Comparison of ENCODE assay signal across 8 mouse cellular contexts in the genomic region with DNA sequence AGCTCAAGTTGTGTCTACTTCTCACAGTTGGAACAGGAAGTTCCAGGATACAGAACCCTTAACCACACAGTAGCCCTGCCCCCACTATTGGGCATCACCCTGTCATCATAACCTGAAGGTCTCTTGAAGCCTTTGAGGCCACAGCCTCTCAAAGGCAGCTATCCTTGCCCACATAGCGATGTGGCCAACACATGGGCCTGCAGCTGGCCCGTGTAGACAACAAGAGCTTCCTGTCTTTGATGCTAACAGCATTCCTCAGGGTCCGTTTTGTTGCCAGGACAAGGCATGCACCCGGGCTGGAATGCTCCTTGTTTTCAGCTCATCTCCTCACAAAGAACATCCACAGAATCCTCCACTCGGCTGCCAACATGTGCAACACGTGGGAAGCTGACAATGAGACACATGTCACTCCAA.
DNase-seq lines count a peak whose midpoint lies in the region; ATAC-seq and TF ChIP-seq lines count a peak whose summit lies in the region.
"Had no signal": no experiment of that assay in that cellular context is flagged by ENCODE, and none has a peak within 500 bp of the region (broad histone marks: within the 10 kb centered on the region; RNA-seq: fewer than 3 reads in every experiment).

No protein-coding gene starts in this region.

- no peaks in the 10 kb centered on the region; the same call in 1 of the 2 replicates for H3K36me3 ChIP-seq in hindbrain, embryonic 14.5 days (replicated peaks; ENCODE audit: control insufficient read depth, insufficient read depth)
- H3K36me3 ChIP-seq in midbrain, embryonic 15.5 days (replicated peaks): no peaks in the 10 kb centered on the region

- peak; percentile 46 for DNase-seq in left cerebral cortex, adult 11 months (ENCODE audit: low spot score)
- DNase-seq in left cerebral cortex, postnatal 25 days (ENCODE audit: low spot score in 2 of 2): no peak
- DNase-seq in hindbrain, embryonic 14.5 days (ENCODE audit: low spot score): no peak
- DNase-seq in heart, adult 8-10 months (ENCODE audit: low spot score): no peak
- DNase-seq in cerebellum, adult 2 months: no peak

- no peak overlapping the region for H3K9ac ChIP-seq in hindbrain, embryonic 14.5 days
- no peak overlapping the region for H3K9ac ChIP-seq in midbrain, embryonic 15.5 days

- H3K9me3 ChIP-seq in hindbrain, embryonic 14.5 days (ENCODE audit: control insufficient read depth, low read length): no peaks in the 10 kb centered on the region
- no peaks in the 10 kb centered on the region for H3K9me3 ChIP-seq in midbrain, embryonic 15.5 days

- TF ChIP-seq POLR2A in cerebellum, adult 2 months (IDR thresholded peaks at IDR 0.05; ENCODE audit: borderline replicate concordance, insufficient read depth, low read length): no peak

- intact Hi-C loops in left cerebral cortex, postnatal 25 days (cut with DNase I): no loop called here

- H3K4me1 ChIP-seq in hindbrain, embryonic 14.5 days (replicated peaks; ENCODE audit: control insufficient read depth, insufficient read depth, low read length): peaks cover 6% of the 10 kb centered on the region; the same call in 1 of the 2 replicates
- no peaks in the 10 kb centered on the region; the same call in 1 of the 2 replicates for H3K4me1 ChIP-seq in midbrain, embryonic 15.5 days
- peaks cover 12% of the 10 kb centered on the region for H3K4me1 ChIP-seq in cerebellum, adult 2 months (ENCODE audit: control insufficient read depth, insufficient read depth, low read length)

- no peak overlapping the region for H3K27ac ChIP-seq in hindbrain, embryonic 14.5 days
- H3K27ac ChIP-seq in midbrain, embryonic 15.5 days: no peak overlapping the region
- no peak overlapping the region for H3K27ac ChIP-seq in cerebellum, adult 2 months (ENCODE audit: insufficient read depth, low read length)

- no peak overlapping the region for H3K4me2 ChIP-seq in hindbrain, embryonic 14.5 days (replicated peaks)
- H3K4me2 ChIP-seq in midbrain, embryonic 15.5 days: no peak overlapping the region

- TF ChIP-seq CTCF in cerebellum, adult 2 months (IDR thresholded peaks at IDR 0.05; ENCODE audit: borderline replicate concordance, insufficient read depth, low read depth, low read length): no peak

- no peaks in the 10 kb centered on the region for H3K27me3 ChIP-seq in hindbrain, embryonic 14.5 days (ENCODE audit: control insufficient read depth, insufficient read depth, low read length)
- no peaks in the 10 kb centered on the region for H3K27me3 ChIP-seq in midbrain, embryonic 15.5 days (replicated peaks)
- no peaks in the 10 kb centered on the region for H3K27me3 ChIP-seq in cerebellum, adult 2 months (ENCODE audit: control insufficient read depth, insufficient read depth, low read length)

- 14% methylated on average over 6 of the region's 6 CpGs for WGBS in hindbrain, embryonic 14.5 days
- WGBS in midbrain, embryonic 15.5 days: 25% methylated on average over 6 of the region's 6 CpGs
- WGBS in cerebellum, adult 2 months: 44% methylated on average over 6 of the region's 6 CpGs

- no peak overlapping the region for H3K4me3 ChIP-seq in hindbrain, embryonic 14.5 days (replicated peaks; ENCODE audit: low read length)
- H3K4me3 ChIP-seq in midbrain, embryonic 15.5 days: no peak overlapping the region
- H3K4me3 ChIP-seq in cerebellum, adult 2 months (replicated peaks; ENCODE audit: insufficient read depth, low read depth, low read length): no peak overlapping the region
- H3K4me3 ChIP-seq: erythroblast, embryonic 14.5 days had no signal

- ATAC-seq in common myeloid progenitor, adult 5-6 weeks (replicated peaks; ENCODE audit: low read depth, poor library complexity, severe bottlenecking): peak; percentile 78
- peak; percentile 64; the same call in 1 of the 2 replicates for ATAC-seq in hindbrain, embryonic 14.5 days (ENCODE audit: low FRiP score)
- 0 out of 2 replicates have a peak, but pooled peaks have one; percentile 28 for ATAC-seq in midbrain, embryonic 15.5 days (replicated peaks)

Comparison
In these comparisons a context has a peak if more than half of its experiments do, and no peak if none do; other contexts are left out.
1. ATAC-seq: peak in every context shown above with its lines; median percentile 78 in common myeloid progenitor, adult 5-6 weeks; 64 in hindbrain, embryonic 14.5 days; 28 in midbrain, embryonic 15.5 days.